Mouse (Mus musculus): ENCODE measurements around the gene Dph5. TPM values are rescaled to one million over a fixed set of nuclear protein-coding genes. Genes with fewer than 3 reads are reported as not detected.

Gene Dph5
- total RNA-seq, 1 experiment: 26.4 TPM

DNA sequence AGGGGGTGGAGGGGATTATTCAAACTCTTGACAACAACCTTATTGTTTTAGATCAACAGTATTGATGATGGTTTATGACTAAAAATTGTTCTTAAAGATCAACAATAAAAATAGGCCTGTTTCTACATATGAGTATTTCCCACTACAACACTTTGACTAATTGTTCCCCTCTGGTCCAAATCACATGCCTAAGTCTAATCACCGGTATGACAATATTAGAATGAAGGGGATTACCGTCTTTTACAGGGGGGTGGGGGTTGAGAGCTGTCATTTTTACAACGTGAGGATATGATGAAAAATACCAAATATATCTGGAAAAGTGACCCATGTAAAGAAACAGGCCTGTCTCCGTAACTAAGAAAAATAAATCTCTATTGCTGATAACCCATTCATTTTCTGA, 24.1 kb upstream of the Dph5 start:
- Histone ChIP-seq H3K27ac (ENCODE audit: insufficient read depth, low read depth, low read length, poor library complexity, severe bottlenecking) (no peak overlapping the region), H3K36me3 (ENCODE audit: control insufficient read depth, insufficient read depth, low read length, poor library complexity, severe bottlenecking) (no peaks in the 10 kb centered on the region), H3K9ac (ENCODE audit: insufficient read depth, low read depth, low read length, poor library complexity, severe bottlenecking) (no peak overlapping the region), H3K4me3 (ENCODE audit: insufficient read depth in 1 of 2, low read depth in 1 of 2, low read length in 2 of 2, poor library complexity in 1 of 2, severe bottlenecking in 1 of 2) (no peak overlapping the region), H3K4me1 (ENCODE audit: control insufficient read depth in 2 of 2, insufficient read depth in 2 of 2, low read length in 2 of 2, poor library complexity in 1 of 2) (peaks cover 0 to 2% of the 10 kb centered on the region in 2 experiments; a peak in 1 of 4 replicates), H3K9me3 (ENCODE audit: control insufficient read depth, insufficient read depth, low read depth, low read length) (no peaks in the 10 kb centered on the region)
- no peak for TF ChIP-seq MAFK (IDR thresholded peaks at IDR 0.05; ENCODE audit: insufficient read depth, low read depth, low read length)
- no peak for TF ChIP-seq ZC3H11A (IDR thresholded peaks at IDR 0.05; ENCODE audit: borderline replicate concordance, low read depth, low read length)
- TF ChIP-seq CHD2 (IDR thresholded peaks at IDR 0.05; ENCODE audit: low read depth, low read length): no peak
- no peak for TF ChIP-seq ZNF384 (IDR thresholded peaks at IDR 0.05; ENCODE audit: low read depth, low read length)
- TF ChIP-seq HCFC1 (IDR thresholded peaks at IDR 0.05; ENCODE audit: borderline replicate concordance, insufficient read depth, low read length): no peak
- DNase-seq (ENCODE audit: low read depth, low spot score): no peak
- in situ Hi-C loops (cut with MboI; ENCODE audit: low sequenced_read_pairs in 2 of 2, unreplicated experiment in 2 of 2): no loop called here

DNA sequence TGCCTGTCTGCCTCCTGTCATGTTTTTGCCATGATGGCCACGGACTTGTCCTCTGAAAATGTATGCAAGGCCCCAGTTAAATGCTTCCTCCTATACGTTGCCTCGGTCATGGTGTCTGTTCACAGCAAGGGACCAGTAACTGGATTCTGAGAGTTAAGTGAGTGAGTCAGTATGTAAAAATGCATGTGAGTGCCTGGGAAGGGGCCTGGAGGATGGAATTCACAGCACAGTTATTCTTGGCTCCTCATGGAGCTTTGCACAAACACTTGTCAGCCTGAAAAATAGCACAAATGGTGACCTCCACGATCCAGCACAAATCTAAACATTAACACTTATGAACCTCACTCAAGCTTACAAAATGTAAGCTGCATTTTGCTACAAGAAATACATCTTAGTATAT, 20.5 kb upstream of the Dph5 start:
- Histone ChIP-seq H3K9me3 (ENCODE audit: control insufficient read depth, insufficient read depth, low read depth, low read length) (no peaks in the 10 kb centered on the region), H3K9ac (ENCODE audit: insufficient read depth, low read depth, low read length, poor library complexity, severe bottlenecking) (no peak overlapping the region), H3K4me1 (ENCODE audit: control insufficient read depth in 2 of 2, insufficient read depth in 2 of 2, low read length in 2 of 2, poor library complexity in 1 of 2) (no peaks in the 10 kb centered on the region), H3K36me3 (ENCODE audit: control insufficient read depth, insufficient read depth, low read length, poor library complexity, severe bottlenecking) (no peaks in the 10 kb centered on the region), H3K4me3 (ENCODE audit: insufficient read depth in 1 of 2, low read depth in 1 of 2, low read length in 2 of 2, poor library complexity in 1 of 2, severe bottlenecking in 1 of 2) (no peak overlapping the region), H3K27ac (ENCODE audit: insufficient read depth, low read depth, low read length, poor library complexity, severe bottlenecking) (no peak overlapping the region)
- in situ Hi-C loops (cut with MboI; ENCODE audit: low sequenced_read_pairs in 2 of 2, unreplicated experiment in 2 of 2): no loop called here
- no peak for TF ChIP-seq HCFC1 (IDR thresholded peaks at IDR 0.05; ENCODE audit: borderline replicate concordance, insufficient read depth, low read length)
- no peak for TF ChIP-seq ZC3H11A (IDR thresholded peaks at IDR 0.05; ENCODE audit: borderline replicate concordance, low read depth, low read length)
- no peak for TF ChIP-seq CHD2 (IDR thresholded peaks at IDR 0.05; ENCODE audit: low read depth, low read length)
- no peak for TF ChIP-seq ZNF384 (IDR thresholded peaks at IDR 0.05; ENCODE audit: low read depth, low read length)
- no peak for TF ChIP-seq MAFK (IDR thresholded peaks at IDR 0.05; ENCODE audit: insufficient read depth, low read depth, low read length)
- no peak for DNase-seq (ENCODE audit: low read depth, low spot score)

DNA sequence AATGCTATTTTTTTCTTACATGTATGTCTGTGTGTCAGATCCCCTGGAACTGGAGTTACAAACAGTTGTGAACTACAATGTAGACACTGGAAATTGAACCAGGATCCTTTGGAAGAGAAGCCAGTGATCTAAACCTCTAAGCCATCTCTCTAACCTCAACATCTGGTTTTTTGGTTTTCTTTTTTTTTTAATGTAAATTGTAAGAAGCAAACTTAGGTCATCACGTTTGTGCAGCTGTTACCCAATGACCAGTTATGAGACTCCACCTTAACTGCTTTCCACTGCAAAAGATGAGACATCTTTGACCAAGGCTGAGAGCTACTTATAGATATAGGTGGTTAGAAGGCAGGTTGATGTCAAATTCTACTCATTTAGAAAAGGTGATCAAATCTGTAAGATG, 19.7 kb upstream of the Dph5 start:
- in situ Hi-C loops (cut with MboI; ENCODE audit: low sequenced_read_pairs in 2 of 2, unreplicated experiment in 2 of 2): no loop called here
- H3K4me1 ChIP-seq (ENCODE audit: control insufficient read depth in 2 of 2, insufficient read depth in 2 of 2, low read length in 2 of 2, poor library complexity in 1 of 2): no peaks in the 10 kb centered on the region

DNA sequence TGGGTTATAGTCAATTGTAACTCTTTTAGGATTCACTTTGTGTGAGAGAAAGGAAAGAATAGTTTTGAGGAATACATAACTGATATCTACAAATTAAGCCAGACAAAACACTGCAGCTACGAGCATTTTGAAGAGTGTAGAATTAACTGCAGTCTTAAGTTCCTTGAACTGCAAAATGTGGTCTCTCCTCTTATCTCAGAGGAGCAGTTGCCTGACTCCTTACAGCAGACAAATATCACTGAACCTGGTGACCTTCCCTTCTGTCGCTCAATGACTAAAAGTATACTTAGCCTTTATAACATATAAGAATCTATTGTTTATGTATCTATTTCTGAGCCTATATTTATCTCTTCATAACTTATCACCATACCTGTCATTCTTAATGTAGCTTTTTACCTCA, 18.3 kb upstream of the Dph5 start:
- no peak overlapping the region for H3K4me3 ChIP-seq (ENCODE audit: insufficient read depth in 1 of 2, low read depth in 1 of 2, low read length in 2 of 2, poor library complexity in 1 of 2, severe bottlenecking in 1 of 2)
- no peaks in the 10 kb centered on the region for H3K4me1 ChIP-seq (ENCODE audit: control insufficient read depth in 2 of 2, insufficient read depth in 2 of 2, low read length in 2 of 2, poor library complexity in 1 of 2)
- DNase-seq (ENCODE audit: low read depth, low spot score): no peak
- H3K9me3 ChIP-seq (ENCODE audit: control insufficient read depth, insufficient read depth, low read depth, low read length): no peaks in the 10 kb centered on the region
- no peak overlapping the region for H3K27ac ChIP-seq (ENCODE audit: insufficient read depth, low read depth, low read length, poor library complexity, severe bottlenecking)
- TF ChIP-seq HCFC1 (IDR thresholded peaks at IDR 0.05; ENCODE audit: borderline replicate concordance, insufficient read depth, low read length) (no peak), CHD2 (IDR thresholded peaks at IDR 0.05; ENCODE audit: low read depth, low read length) (no peak), ZNF384 (IDR thresholded peaks at IDR 0.05; ENCODE audit: low read depth, low read length) (no peak), ZC3H11A (IDR thresholded peaks at IDR 0.05; ENCODE audit: borderline replicate concordance, low read depth, low read length) (no peak), MAFK (IDR thresholded peaks at IDR 0.05; ENCODE audit: insufficient read depth, low read depth, low read length) (no peak)
- H3K36me3 ChIP-seq (ENCODE audit: control insufficient read depth, insufficient read depth, low read length, poor library complexity, severe bottlenecking): no peaks in the 10 kb centered on the region
- in situ Hi-C loops (cut with MboI; ENCODE audit: low sequenced_read_pairs in 2 of 2, unreplicated experiment in 2 of 2): no loop called here
- no peak overlapping the region for H3K9ac ChIP-seq (ENCODE audit: insufficient read depth, low read depth, low read length, poor library complexity, severe bottlenecking)

More for the DNA sequence above, 19.7 kb upstream of the Dph5 start:
- Histone ChIP-seq H3K9ac (ENCODE audit: insufficient read depth, low read depth, low read length, poor library complexity, severe bottlenecking) (no peak overlapping the region), H3K27ac (ENCODE audit: insufficient read depth, low read depth, low read length, poor library complexity, severe bottlenecking) (no peak overlapping the region), H3K4me3 (ENCODE audit: insufficient read depth in 1 of 2, low read depth in 1 of 2, low read length in 2 of 2, poor library complexity in 1 of 2, severe bottlenecking in 1 of 2) (no peak overlapping the region), H3K36me3 (ENCODE audit: control insufficient read depth, insufficient read depth, low read length, poor library complexity, severe bottlenecking) (no peaks in the 10 kb centered on the region), H3K9me3 (ENCODE audit: control insufficient read depth, insufficient read depth, low read depth, low read length) (no peaks in the 10 kb centered on the region)
- TF ChIP-seq ZNF384 (IDR thresholded peaks at IDR 0.05; ENCODE audit: low read depth, low read length): no peak
- no peak for TF ChIP-seq ZC3H11A (IDR thresholded peaks at IDR 0.05; ENCODE audit: borderline replicate concordance, low read depth, low read length)
- TF ChIP-seq MAFK (IDR thresholded peaks at IDR 0.05; ENCODE audit: insufficient read depth, low read depth, low read length): no peak
- TF ChIP-seq HCFC1 (IDR thresholded peaks at IDR 0.05; ENCODE audit: borderline replicate concordance, insufficient read depth, low read length): no peak
- no peak for TF ChIP-seq CHD2 (IDR thresholded peaks at IDR 0.05; ENCODE audit: low read depth, low read length)
- no peak for DNase-seq (ENCODE audit: low read depth, low spot score)

DNA sequence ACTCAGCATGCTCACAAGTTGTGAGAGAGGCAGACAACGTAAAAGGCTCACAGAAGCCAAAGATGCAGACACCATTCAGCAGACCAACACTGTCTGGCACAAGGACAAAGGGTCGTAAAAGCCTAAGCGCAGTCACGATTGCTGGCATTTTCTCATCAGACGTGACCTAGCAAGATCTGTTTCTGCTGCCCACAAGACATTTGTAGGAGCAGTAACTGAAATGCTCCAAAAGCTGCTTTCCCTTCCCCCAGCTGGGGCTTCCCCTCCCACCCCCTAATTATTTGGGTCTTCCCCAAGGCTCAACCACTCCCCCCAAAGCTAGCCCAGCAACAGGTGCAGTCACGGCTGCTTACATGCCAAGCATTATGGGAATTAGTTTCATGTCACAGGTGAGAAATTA, 12.1 kb upstream of the Dph5 start:
- no peaks in the 10 kb centered on the region for H3K4me1 ChIP-seq (ENCODE audit: control insufficient read depth in 2 of 2, insufficient read depth in 2 of 2, low read length in 2 of 2, poor library complexity in 1 of 2)
- H3K9me3 ChIP-seq (ENCODE audit: control insufficient read depth, insufficient read depth, low read depth, low read length): no peaks in the 10 kb centered on the region
- TF ChIP-seq CHD2 (IDR thresholded peaks at IDR 0.05; ENCODE audit: low read depth, low read length) (no peak), ZNF384 (IDR thresholded peaks at IDR 0.05; ENCODE audit: low read depth, low read length) (no peak), ZC3H11A (IDR thresholded peaks at IDR 0.05; ENCODE audit: borderline replicate concordance, low read depth, low read length) (no peak), HCFC1 (IDR thresholded peaks at IDR 0.05; ENCODE audit: borderline replicate concordance, insufficient read depth, low read length) (no peak), MAFK (IDR thresholded peaks at IDR 0.05; ENCODE audit: insufficient read depth, low read depth, low read length) (no peak)
- H3K4me3 ChIP-seq (ENCODE audit: insufficient read depth in 1 of 2, low read depth in 1 of 2, low read length in 2 of 2, poor library complexity in 1 of 2, severe bottlenecking in 1 of 2): no peak overlapping the region
- H3K27ac ChIP-seq (ENCODE audit: insufficient read depth, low read depth, low read length, poor library complexity, severe bottlenecking): no peak overlapping the region
- DNase-seq (ENCODE audit: low read depth, low spot score): no peak
- no peak overlapping the region for H3K9ac ChIP-seq (ENCODE audit: insufficient read depth, low read depth, low read length, poor library complexity, severe bottlenecking)
- no peaks in the 10 kb centered on the region for H3K36me3 ChIP-seq (ENCODE audit: control insufficient read depth, insufficient read depth, low read length, poor library complexity, severe bottlenecking)
- in situ Hi-C loops (cut with MboI; ENCODE audit: low sequenced_read_pairs in 2 of 2, unreplicated experiment in 2 of 2): no loop called here
